ENCODE assay signal across 8 mouse cellular contexts in the genomic region with DNA sequence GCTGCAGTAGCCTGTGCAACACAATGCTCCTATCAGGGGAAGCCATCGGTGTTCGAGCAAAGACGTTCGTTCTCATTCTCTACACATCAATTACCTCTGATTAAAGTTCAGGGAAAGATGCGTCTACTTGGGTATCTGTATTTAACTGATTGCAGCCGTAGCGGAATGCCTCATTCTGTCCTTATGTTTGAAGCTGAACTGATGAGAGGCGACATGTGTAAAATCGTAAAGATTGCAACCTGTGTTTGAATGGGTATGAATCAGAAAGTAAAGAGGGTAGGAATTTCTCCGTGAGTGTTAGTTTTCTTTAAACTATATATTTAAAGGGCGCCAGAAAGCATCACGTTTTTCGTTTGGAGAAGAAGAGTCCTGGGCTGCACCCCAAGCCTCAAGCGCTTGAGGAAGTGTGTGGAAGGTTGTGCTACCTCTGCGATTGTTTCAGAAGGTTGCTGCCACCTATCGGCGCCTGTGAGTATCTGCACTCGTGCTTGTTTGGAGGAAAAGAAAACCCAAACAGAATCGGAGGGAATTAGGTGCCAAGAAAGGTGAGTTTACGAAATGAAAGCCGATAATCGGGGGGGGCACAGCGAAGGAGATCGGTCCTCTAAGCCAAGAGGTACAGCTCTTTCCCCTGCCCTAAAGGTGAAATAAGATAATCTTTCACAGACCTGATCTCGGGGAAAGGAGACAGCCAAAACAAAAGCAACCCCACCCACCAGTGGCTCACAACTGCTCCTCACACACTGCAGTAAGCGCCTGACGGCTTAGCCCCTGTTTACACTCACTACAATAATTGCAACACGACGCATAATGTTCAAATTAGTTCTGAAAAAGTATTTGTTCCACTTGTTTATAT.
DNase-seq lines count a peak whose midpoint lies in the region; ATAC-seq lines count a peak whose summit lies in the region.

No protein-coding gene starts in this region.

- no peaks in the 10 kb centered on the region for H3K27me3 ChIP-seq in intestine, embryonic 14.5 days (replicated peaks; ENCODE audit: control insufficient read depth, insufficient read depth, low read length)
- no peaks in the 10 kb centered on the region for H3K27me3 ChIP-seq in megakaryocyte, embryonic 14.5 days (replicated peaks)

- peak; percentile 53; the same call in 1 of the 2 replicates for ATAC-seq in intestine, embryonic 14.5 days (replicated peaks; ENCODE audit: low FRiP score, low TSS enrichment, low read depth)
- no peak for ATAC-seq in erythroid progenitor cell, adult 5-6 weeks (replicated peaks; ENCODE audit: low FRiP score, poor library complexity, severe bottlenecking)

- WGBS in intestine, embryonic 14.5 days: 31% methylated on average over 29 of the region's 29 CpGs

- peak; percentile 29 to 77 for DNase-seq in adrenal gland, adult (ENCODE audit: inconsistent age in 2 of 2, low spot score in 1 of 2)
- DNase-seq in cerebellum, postnatal 25 days: peak; percentile 71 to 85
- DNase-seq in gastrocnemius, postnatal 10 days: peak; percentile 61
- DNase-seq in intestine, embryonic 14.5 days (ENCODE audit: low spot score): peak; percentile 82
- peak; percentile 45 to 61 for DNase-seq in left cerebral cortex, postnatal 10 days (ENCODE audit: extremely low spot score in 1 of 2, low spot score in 2 of 2)
- peak; percentile 68 to 85 for DNase-seq in right cerebral cortex, postnatal 10 days (ENCODE audit: low spot score in 2 of 2)

- H3K4me3 ChIP-seq in intestine, embryonic 14.5 days (ENCODE audit: low read depth, low read length): peak overlapping the region; percentile 43
- peak overlapping the region; percentile 90 for H3K4me3 ChIP-seq in megakaryocyte, embryonic 14.5 days (replicated peaks)

- H3K9ac ChIP-seq in intestine, embryonic 14.5 days (ENCODE audit: low read length): peak overlapping the region; percentile 46

- no peaks in the 10 kb centered on the region for H3K9me3 ChIP-seq in intestine, embryonic 14.5 days (ENCODE audit: control insufficient read depth, low read length)
- no peaks in the 10 kb centered on the region for H3K9me3 ChIP-seq in megakaryocyte, embryonic 14.5 days

- no peaks in the 10 kb centered on the region for H3K36me3 ChIP-seq in intestine, embryonic 14.5 days (ENCODE audit: control insufficient read depth, insufficient read depth, low read length)
- no peaks in the 10 kb centered on the region for H3K36me3 ChIP-seq in megakaryocyte, embryonic 14.5 days (replicated peaks; ENCODE audit: low read length)

- no peak overlapping the region for H3K27ac ChIP-seq in intestine, embryonic 14.5 days (ENCODE audit: low read depth)

- H3K4me1 ChIP-seq in intestine, embryonic 14.5 days (replicated peaks; ENCODE audit: control insufficient read depth, insufficient read depth, low read length): no peaks in the 10 kb centered on the region
- H3K4me1 ChIP-seq in megakaryocyte, embryonic 14.5 days: peaks cover 10% of the 10 kb centered on the region

- intact Hi-C loops in left cerebral cortex, postnatal 10 days (cut with DNase I): loop anchor here (10.0 kb wide), 1 partner anchor 231 kb away; no protein-coding TSS in a partner anchor

- peak overlapping the region; percentile 53 for H3K4me2 ChIP-seq in intestine, embryonic 14.5 days (ENCODE audit: low read length)
